Mouse (Mus musculus): ENCODE measurements around the gene Traf1. TPM values are rescaled to one million over a fixed set of nuclear protein-coding genes. Genes with fewer than 3 reads are reported as not detected.

Gene Traf1
- polyA plus RNA-seq, 1 experiment from 2014 or later = 3.3 TPM

DNA sequence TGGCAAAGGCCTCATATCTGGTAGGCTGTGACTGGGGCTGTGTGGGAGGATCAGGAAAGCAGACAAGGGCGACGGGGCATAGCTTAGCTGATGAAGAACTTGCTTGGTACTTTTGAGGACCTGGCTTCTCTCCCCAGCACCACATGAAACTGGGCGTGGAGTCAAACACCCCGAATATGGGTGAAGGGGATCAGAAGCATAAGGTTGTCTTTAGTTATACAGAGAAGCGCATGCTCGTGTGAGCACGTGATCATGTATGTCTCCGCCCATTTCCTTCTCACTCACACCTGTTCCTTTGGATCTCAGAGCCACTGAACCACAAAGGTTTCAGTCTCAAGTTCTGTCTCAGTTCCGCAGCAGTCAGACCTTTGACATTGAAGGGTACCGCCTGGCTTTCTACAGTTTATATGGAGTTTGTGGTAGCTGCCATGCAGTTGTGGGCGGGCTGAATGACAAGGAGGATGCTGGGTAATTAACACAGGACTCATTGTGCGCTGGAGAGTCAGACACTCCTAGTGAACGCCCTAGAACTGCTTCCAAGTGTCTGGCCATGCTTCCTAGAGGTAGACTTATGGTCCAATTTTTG, 1.9 kb upstream of the Traf1 start:
- Histone ChIP-seq H3K27ac (ENCODE audit: low read length) (peak overlapping the region; percentile 67), H3K9me3 (replicated peaks; ENCODE audit: control insufficient read depth, low read length) (no peaks in the 10 kb centered on the region), H3K4me1 (ENCODE audit: control insufficient read depth, insufficient read depth, low read length) (peaks cover 8% of the 10 kb centered on the region; the same call in 1 of the 2 replicates), H3K9ac (ENCODE audit: low read length) (no peak overlapping the region), H3K36me3 (ENCODE audit: control insufficient read depth, insufficient read depth) (no peaks in the 10 kb centered on the region), H3K27me3 (ENCODE audit: control insufficient read depth, insufficient read depth, low read length) (no peaks in the 10 kb centered on the region), H3K4me3 (ENCODE audit: low read length) (no peak overlapping the region), H3K4me2 (ENCODE audit: low read depth, low read length) (no peak overlapping the region)
- 65% methylated on average over 13 of the region's 13 CpGs for WGBS
- peak; percentile 37; the same call in 1 of the 2 replicates for ATAC-seq (replicated peaks; ENCODE audit: extremely low read depth, insufficient read depth, low FRiP score)

GRCm38 (mm10) chr2:34962893-34963292, 1.3 kb upstream of the Traf1 start:
- Histone ChIP-seq H3K9me3 (replicated peaks; ENCODE audit: control insufficient read depth, low read length) (no peaks in the 10 kb centered on the region), H3K4me1 (ENCODE audit: control insufficient read depth, insufficient read depth, low read length) (peaks cover 8% of the 10 kb centered on the region; the same call in 1 of the 2 replicates), H3K27ac (ENCODE audit: low read length) (peak overlapping the region; percentile 54), H3K9ac (ENCODE audit: low read length) (no peak overlapping the region), H3K4me2 (ENCODE audit: low read depth, low read length) (no peak overlapping the region), H3K4me3 (ENCODE audit: low read length) (no peak overlapping the region), H3K27me3 (ENCODE audit: control insufficient read depth, insufficient read depth, low read length) (no peaks in the 10 kb centered on the region), H3K36me3 (ENCODE audit: control insufficient read depth, insufficient read depth) (no peaks in the 10 kb centered on the region)
- no peak for ATAC-seq (replicated peaks; ENCODE audit: extremely low read depth, insufficient read depth, low FRiP score)
- 62% methylated on average over 9 of the region's 9 CpGs for WGBS

DNA sequence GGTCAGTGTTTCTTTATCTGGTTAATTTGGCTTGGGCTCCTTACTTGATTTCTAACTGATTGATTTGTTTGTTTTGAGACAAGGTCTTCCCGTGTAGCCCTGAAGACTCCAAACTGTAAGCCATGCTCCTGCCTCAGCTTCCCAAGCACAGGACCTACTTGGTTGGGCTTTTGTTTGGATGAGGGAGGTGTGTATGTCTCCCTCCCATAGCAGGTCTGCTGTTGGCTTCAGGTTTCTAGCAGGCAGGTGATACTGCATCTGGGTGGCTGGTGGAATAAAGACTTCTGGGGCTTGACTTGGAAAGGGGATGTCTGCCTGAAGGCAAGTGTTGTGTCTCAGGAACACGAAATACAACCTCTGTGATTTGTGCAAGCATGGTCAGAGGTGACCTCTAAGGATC, 639 bp upstream of the Traf1 start:
- H3K36me3 ChIP-seq (ENCODE audit: control insufficient read depth, insufficient read depth) = no peaks in the 10 kb centered on the region
- peaks cover 8% of the 10 kb centered on the region; the same call in 1 of the 2 replicates for H3K4me1 ChIP-seq (ENCODE audit: control insufficient read depth, insufficient read depth, low read length)
- 61% methylated on average over 2 of the region's 2 CpGs for WGBS
- ATAC-seq (replicated peaks; ENCODE audit: extremely low read depth, insufficient read depth, low FRiP score) = no peak
- H3K27me3 ChIP-seq (ENCODE audit: control insufficient read depth, insufficient read depth, low read length) = no peaks in the 10 kb centered on the region
- H3K9me3 ChIP-seq (replicated peaks; ENCODE audit: control insufficient read depth, low read length) = no peaks in the 10 kb centered on the region
- no peak overlapping the region for H3K4me2 ChIP-seq (ENCODE audit: low read depth, low read length)
- no peak overlapping the region for H3K4me3 ChIP-seq (ENCODE audit: low read length)
- no peak overlapping the region for H3K9ac ChIP-seq (ENCODE audit: low read length)
- H3K27ac ChIP-seq (ENCODE audit: low read length) = no peak overlapping the region

DNA sequence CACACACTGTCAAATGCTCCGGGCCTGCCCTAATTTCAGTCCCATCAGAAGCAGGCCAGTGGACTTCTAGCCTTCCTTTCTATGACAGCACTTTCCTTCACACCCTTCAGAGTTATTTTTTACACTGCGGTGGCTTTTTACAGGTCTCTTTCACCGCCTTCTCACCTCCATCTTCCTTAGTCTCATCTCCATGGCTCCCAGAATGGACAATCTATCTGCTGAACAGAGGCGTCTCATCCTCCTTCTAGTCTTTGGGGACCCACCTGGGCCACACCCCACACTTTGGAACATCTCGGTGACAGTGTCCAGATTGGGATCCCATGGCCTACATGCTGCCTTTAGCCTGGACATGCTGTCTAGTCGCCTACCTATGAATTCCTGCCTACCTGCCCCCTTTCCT, 606 bp downstream of the Traf1 start:
- Histone ChIP-seq H3K4me1 (ENCODE audit: control insufficient read depth, insufficient read depth, low read length) (peaks cover 8% of the 10 kb centered on the region; the same call in 1 of the 2 replicates), H3K36me3 (ENCODE audit: control insufficient read depth, insufficient read depth) (no peaks in the 10 kb centered on the region), H3K4me2 (ENCODE audit: low read depth, low read length) (peak overlapping the region; percentile 67), H3K27me3 (ENCODE audit: control insufficient read depth, insufficient read depth, low read length) (no peaks in the 10 kb centered on the region), H3K9ac (ENCODE audit: low read length) (peak overlapping the region; percentile 56; the same call in 1 of the 2 replicates), H3K4me3 (ENCODE audit: low read length) (peak overlapping the region; percentile 45), H3K27ac (ENCODE audit: low read length) (no peak overlapping the region), H3K9me3 (replicated peaks; ENCODE audit: control insufficient read depth, low read length) (no peaks in the 10 kb centered on the region)
- WGBS = 55% methylated on average over 6 of the region's 6 CpGs
- no peak for ATAC-seq (replicated peaks; ENCODE audit: extremely low read depth, insufficient read depth, low FRiP score)

GRCm38 (mm10) chr2:34960466-34960865, 1.1 kb downstream of the Traf1 start:
- 70% methylated on average over 4 of the region's 5 CpGs for WGBS
- no peaks in the 10 kb centered on the region for H3K27me3 ChIP-seq (ENCODE audit: control insufficient read depth, insufficient read depth, low read length)
- H3K9me3 ChIP-seq (replicated peaks; ENCODE audit: control insufficient read depth, low read length) = no peaks in the 10 kb centered on the region
- no peak for ATAC-seq (replicated peaks; ENCODE audit: extremely low read depth, insufficient read depth, low FRiP score)
- no peak overlapping the region for H3K27ac ChIP-seq (ENCODE audit: low read length)
- H3K9ac ChIP-seq (ENCODE audit: low read length) = no peak overlapping the region
- no peak overlapping the region for H3K4me3 ChIP-seq (ENCODE audit: low read length)
- no peaks in the 10 kb centered on the region for H3K36me3 ChIP-seq (ENCODE audit: control insufficient read depth, insufficient read depth)
- H3K4me1 ChIP-seq (ENCODE audit: control insufficient read depth, insufficient read depth, low read length) = peaks cover 8% of the 10 kb centered on the region; the same call in 1 of the 2 replicates
- no peak overlapping the region for H3K4me2 ChIP-seq (ENCODE audit: low read depth, low read length)

DNA sequence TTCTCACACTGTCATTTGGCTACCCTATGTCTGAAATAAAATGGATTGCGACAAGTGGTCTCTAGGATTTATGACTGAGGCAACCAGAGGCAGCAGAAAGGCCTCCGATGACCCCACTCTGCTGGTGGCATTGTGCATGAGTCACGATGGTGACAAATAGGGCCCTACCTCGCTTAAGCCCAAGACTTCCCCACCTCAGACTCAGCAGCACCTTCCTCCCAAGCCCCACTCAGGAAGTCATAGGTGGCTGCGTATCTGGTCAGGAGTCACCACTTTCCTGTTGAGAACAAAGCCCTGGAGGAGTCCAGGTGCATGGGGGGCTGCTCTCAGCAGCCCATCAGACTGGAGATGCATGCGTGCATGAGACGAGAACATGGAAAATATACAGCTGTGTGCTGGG, 3.0 kb downstream of the Traf1 start:
- WGBS = 82% methylated on average over 7 of the region's 7 CpGs
- Histone ChIP-seq H3K36me3 (ENCODE audit: control insufficient read depth, insufficient read depth) (no peaks in the 10 kb centered on the region), H3K4me3 (ENCODE audit: low read length) (no peak overlapping the region), H3K9me3 (replicated peaks; ENCODE audit: control insufficient read depth, low read length) (no peaks in the 10 kb centered on the region), H3K27me3 (ENCODE audit: control insufficient read depth, insufficient read depth, low read length) (no peaks in the 10 kb centered on the region), H3K27ac (ENCODE audit: low read length) (no peak overlapping the region), H3K9ac (ENCODE audit: low read length) (no peak overlapping the region), H3K4me1 (ENCODE audit: control insufficient read depth, insufficient read depth, low read length) (peaks cover 8% of the 10 kb centered on the region; the same call in 1 of the 2 replicates), H3K4me2 (ENCODE audit: low read depth, low read length) (no peak overlapping the region)
- ATAC-seq (replicated peaks; ENCODE audit: extremely low read depth, insufficient read depth, low FRiP score) = no peak

GRCm38 (mm10) chr2:34958036-34958435, 3.5 kb downstream of the Traf1 start:
- H3K27ac ChIP-seq (ENCODE audit: low read length) = no peak overlapping the region
- no peak overlapping the region for H3K9ac ChIP-seq (ENCODE audit: low read length)
- no peaks in the 10 kb centered on the region for H3K36me3 ChIP-seq (ENCODE audit: control insufficient read depth, insufficient read depth)
- peaks cover 6% of the 10 kb centered on the region; the same call in 1 of the 2 replicates for H3K4me1 ChIP-seq (ENCODE audit: control insufficient read depth, insufficient read depth, low read length)
- no peak for ATAC-seq (replicated peaks; ENCODE audit: extremely low read depth, insufficient read depth, low FRiP score)
- 68% methylated on average over 7 of the region's 7 CpGs for WGBS
- H3K27me3 ChIP-seq (ENCODE audit: control insufficient read depth, insufficient read depth, low read length) = no peaks in the 10 kb centered on the region
- H3K4me3 ChIP-seq (ENCODE audit: low read length) = no peak overlapping the region
- H3K4me2 ChIP-seq (ENCODE audit: low read depth, low read length) = no peak overlapping the region
- H3K9me3 ChIP-seq (replicated peaks; ENCODE audit: control insufficient read depth, low read length) = no peaks in the 10 kb centered on the region

- no peak overlapping the region for H3K4me2 ChIP-seq (ENCODE audit: low read depth, low read length)
Measured at GRCm38 (mm10) chr2:34957405-34957804, 4.2 kb downstream of the Traf1 start.

DNA sequence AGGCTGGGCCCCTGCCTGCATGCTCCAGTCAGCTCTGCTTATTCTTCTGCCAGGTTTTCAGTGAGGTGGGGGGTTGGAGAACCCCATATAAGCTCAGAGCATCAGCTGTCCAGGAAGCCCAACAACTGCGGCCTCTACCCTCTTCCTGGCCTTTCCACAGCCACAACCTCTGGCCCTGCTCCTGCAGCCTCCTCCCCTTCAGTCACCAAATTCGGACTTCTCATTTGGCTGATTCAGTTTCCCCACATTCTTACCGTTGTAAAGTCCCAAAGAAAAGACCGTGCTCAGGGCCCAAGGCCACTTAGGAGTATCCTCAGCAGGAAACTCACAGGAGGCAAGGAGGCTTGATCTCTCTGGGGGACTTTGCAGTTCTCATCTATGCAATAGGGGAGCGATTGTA, 4.6 kb downstream of the Traf1 start:
- ATAC-seq (replicated peaks; ENCODE audit: extremely low read depth, insufficient read depth, low FRiP score) = no peak
- Histone ChIP-seq H3K9ac (ENCODE audit: low read length) (no peak overlapping the region), H3K27ac (ENCODE audit: low read length) (no peak overlapping the region)

More at GRCm38 (mm10) chr2:34957405-34957804, 4.2 kb downstream of the Traf1 start:
- no peaks in the 10 kb centered on the region for H3K27me3 ChIP-seq (ENCODE audit: control insufficient read depth, insufficient read depth, low read length)
- no peak overlapping the region for H3K9ac ChIP-seq (ENCODE audit: low read length)
- H3K4me1 ChIP-seq (ENCODE audit: control insufficient read depth, insufficient read depth, low read length) = peaks cover 6% of the 10 kb centered on the region; the same call in 1 of the 2 replicates
- 55% methylated on average over 1 of the region's 1 CpGs for WGBS
- no peaks in the 10 kb centered on the region for H3K36me3 ChIP-seq (ENCODE audit: control insufficient read depth, insufficient read depth)
- H3K9me3 ChIP-seq (replicated peaks; ENCODE audit: control insufficient read depth, low read length) = no peaks in the 10 kb centered on the region
- no peak for ATAC-seq (replicated peaks; ENCODE audit: extremely low read depth, insufficient read depth, low FRiP score)
- H3K27ac ChIP-seq (ENCODE audit: low read length) = no peak overlapping the region
- no peak overlapping the region for H3K4me3 ChIP-seq (ENCODE audit: low read length)

More for the DNA sequence above, 4.6 kb downstream of the Traf1 start:
- no peak overlapping the region for H3K4me3 ChIP-seq (ENCODE audit: low read length)
- peaks cover 6% of the 10 kb centered on the region; the same call in 1 of the 2 replicates for H3K4me1 ChIP-seq (ENCODE audit: control insufficient read depth, insufficient read depth, low read length)
- H3K27me3 ChIP-seq (ENCODE audit: control insufficient read depth, insufficient read depth, low read length) = no peaks in the 10 kb centered on the region
- H3K36me3 ChIP-seq (ENCODE audit: control insufficient read depth, insufficient read depth) = no peaks in the 10 kb centered on the region
- 63% methylated on average over 5 of the region's 5 CpGs for WGBS
- no peaks in the 10 kb centered on the region for H3K9me3 ChIP-seq (replicated peaks; ENCODE audit: control insufficient read depth, low read length)
- no peak overlapping the region for H3K4me2 ChIP-seq (ENCODE audit: low read depth, low read length)

Measured in heart, embryonic 16.5 days (tissue).